Mouse (Mus musculus): Measurements from ENCODE around the gene Acadl. TPM values are rescaled to one million over a fixed set of nuclear protein-coding genes. Genes with fewer than 3 reads are reported as not detected.

Acadl gene
- polyA plus RNA-seq, 1 experiment from 2014 or later, result 61.0 TPM

DNA sequence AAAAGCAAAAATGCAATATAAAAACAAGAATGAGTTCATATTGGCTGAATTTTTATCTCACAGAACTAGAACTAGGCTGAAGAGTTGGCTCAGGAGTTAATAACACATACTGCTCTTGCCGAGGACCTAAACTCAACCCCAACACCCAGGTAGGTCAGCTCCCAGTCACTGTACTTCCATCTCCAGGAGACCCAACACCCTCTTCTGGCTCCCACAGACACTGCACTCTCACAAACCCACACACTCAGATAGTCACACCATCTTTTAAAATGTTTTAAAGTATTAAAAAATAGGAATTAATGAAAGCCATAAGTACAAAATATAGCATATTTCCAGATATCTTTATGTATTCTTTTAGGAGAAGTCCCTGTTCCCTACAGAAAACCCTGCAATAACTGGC is 49.9 kb downstream of the Acadl start:
- Histone ChIP-seq H3K9ac (no peak overlapping the region), H3K9me3 (replicated peaks) (no peaks in the 10 kb centered on the region), H3K27me3 (no peaks in the 10 kb centered on the region), H3K4me2 (replicated peaks) (no peak overlapping the region), H3K36me3 (no peaks in the 10 kb centered on the region), H3K4me1 (peaks cover 6% of the 10 kb centered on the region; the same call in 1 of the 2 replicates), H3K4me3 (no peak overlapping the region), H3K27ac (no peak overlapping the region)
- ATAC-seq (ENCODE audit: low FRiP score), result no peak
- WGBS, result 87% methylated on average over 1 of the region's 1 CpGs

DNA sequence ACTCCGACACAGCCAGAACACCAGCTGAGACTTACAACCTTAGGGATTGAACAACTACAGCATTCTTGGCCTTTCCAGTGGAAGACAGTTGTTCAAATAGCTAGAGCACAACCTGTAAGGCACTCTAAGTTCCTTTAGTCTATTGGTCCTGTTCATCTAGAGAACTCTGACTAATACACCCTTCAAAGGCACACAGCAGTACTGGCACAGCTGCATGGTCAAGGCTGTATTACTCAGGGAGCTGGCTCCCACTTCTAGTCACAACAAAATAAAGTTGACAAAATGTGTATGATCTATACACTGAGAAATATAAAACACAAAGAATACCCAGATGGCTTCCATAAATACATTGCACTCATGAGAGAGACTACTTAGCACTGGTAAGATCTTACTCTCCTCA is 56.3 kb downstream of the Acadl start:
- no peak overlapping the region for H3K27ac ChIP-seq
- H3K4me2 ChIP-seq (replicated peaks), result no peak overlapping the region
- no peak overlapping the region for H3K4me3 ChIP-seq
- H3K27me3 ChIP-seq, result no peaks in the 10 kb centered on the region
- H3K9ac ChIP-seq, result no peak overlapping the region
- H3K9me3 ChIP-seq (replicated peaks), result no peaks in the 10 kb centered on the region
- H3K4me1 ChIP-seq, result no peaks in the 10 kb centered on the region
- H3K36me3 ChIP-seq, result 0 out of 2 replicates have a peak, but pooled peaks cover 2% of the 10 kb centered on the region
- ATAC-seq (ENCODE audit: low FRiP score), result no peak
- WGBS, result 96% methylated on average over 1 of the region's 1 CpGs

DNA sequence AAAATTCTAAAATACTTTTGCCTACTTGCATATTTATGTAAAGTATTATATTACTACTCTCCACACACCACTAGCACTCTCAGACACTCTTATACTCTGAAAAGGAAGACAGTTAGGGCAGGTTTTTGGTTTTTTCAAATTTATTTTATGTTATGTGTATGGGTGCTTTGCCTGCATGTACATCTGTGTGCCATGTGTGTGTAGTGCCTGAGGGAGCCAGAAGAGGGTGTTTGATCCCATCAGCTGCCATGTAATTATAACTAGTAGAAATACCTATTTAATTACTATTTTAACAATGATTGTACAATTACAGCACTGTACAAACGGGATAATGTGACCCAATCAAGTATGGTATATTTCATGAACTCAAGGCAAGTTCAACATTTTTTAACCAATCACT is 57.7 kb downstream of the Acadl start:
- 83% methylated on average over 1 of the region's 1 CpGs for WGBS
- Histone ChIP-seq H3K9ac (no peak overlapping the region), H3K4me3 (no peak overlapping the region), H3K27ac (no peak overlapping the region), H3K4me2 (replicated peaks) (no peak overlapping the region), H3K9me3 (replicated peaks) (no peaks in the 10 kb centered on the region), H3K36me3 (peaks cover 8% of the 10 kb centered on the region; the same call in 1 of the 2 replicates), H3K4me1 (no peaks in the 10 kb centered on the region), H3K27me3 (no peaks in the 10 kb centered on the region)
- no peak for ATAC-seq (ENCODE audit: low FRiP score)

DNA sequence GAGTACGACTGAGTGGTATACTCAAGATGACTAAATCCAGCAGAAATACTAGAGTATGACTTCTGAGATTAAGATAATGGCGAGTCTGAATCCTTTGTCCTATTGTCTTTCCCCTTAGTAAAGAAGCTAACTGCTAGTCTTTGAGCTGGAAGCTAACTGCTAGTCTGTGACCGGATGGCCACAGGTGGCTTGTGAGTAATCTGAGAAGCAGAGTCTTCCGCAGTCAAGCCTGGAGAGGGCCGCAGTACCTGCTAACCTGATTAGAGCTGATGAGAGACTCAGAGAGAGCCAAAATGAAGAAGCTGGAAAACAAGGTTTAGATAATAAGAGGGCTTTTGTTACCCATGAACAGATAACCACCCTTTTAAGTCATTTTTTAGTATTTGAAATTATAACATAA is 58.4 kb downstream of the Acadl start:
- H3K27me3 ChIP-seq, result no peaks in the 10 kb centered on the region
- no peak overlapping the region for H3K4me3 ChIP-seq
- H3K9me3 ChIP-seq (replicated peaks), result no peaks in the 10 kb centered on the region
- peaks cover 15% of the 10 kb centered on the region; the same call in 1 of the 2 replicates for H3K36me3 ChIP-seq
- 66% methylated on average over 5 of the region's 5 CpGs for WGBS
- no peak overlapping the region for H3K4me2 ChIP-seq (replicated peaks)
- no peak for ATAC-seq (ENCODE audit: low FRiP score)
- no peak overlapping the region for H3K9ac ChIP-seq
- no peaks in the 10 kb centered on the region for H3K4me1 ChIP-seq
- no peak overlapping the region for H3K27ac ChIP-seq

DNA sequence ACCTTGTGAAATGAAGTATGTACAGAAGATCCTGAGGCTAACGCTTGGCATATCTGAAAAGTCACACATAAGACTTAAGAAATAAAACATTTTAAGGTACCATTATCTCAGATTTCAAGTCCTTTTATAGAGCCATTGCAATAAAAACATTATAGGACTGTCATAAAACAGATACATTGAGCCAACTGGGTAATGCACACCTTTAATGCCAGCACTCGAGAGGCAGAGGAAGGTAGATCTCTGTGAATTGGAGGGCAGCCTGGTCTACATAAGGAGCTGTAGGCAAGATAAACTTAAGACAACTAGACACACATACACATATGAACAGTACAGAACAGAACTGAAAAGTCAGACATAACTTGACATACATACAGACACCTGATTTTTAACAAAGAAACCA is 65.1 kb downstream of the Acadl start:
- H3K4me1 ChIP-seq, result no peaks in the 10 kb centered on the region

DNA sequence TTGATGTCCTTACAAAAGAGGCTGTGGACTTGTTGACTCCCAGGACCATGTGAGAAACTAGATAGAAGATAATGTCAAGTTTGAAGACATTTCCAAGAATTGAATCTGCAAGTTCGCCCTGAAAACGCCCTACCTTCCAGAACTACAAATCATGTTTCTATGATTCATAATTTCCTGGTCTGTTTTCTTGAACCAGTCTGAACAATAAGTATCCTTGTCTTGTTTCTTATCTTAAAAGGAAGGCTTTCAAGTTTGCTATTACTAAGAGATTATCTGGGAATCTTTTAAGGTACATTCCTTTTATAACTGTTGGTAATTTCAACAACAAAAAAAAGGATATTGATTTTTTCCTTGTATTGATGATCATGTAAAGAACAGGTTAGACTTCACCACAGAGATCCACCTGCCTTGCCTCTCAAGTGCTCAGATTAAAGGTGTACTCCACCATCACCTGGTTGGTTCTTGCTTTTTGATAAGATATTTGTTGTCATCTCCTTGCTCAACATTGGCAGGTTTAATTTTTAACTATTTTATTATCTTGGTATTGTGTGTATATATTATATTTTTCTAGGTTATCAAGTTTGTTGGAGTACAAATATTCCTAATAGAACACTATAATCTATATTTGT is 70.1 kb downstream of the Acadl start:
- no peaks in the 10 kb centered on the region for H3K36me3 ChIP-seq
- ATAC-seq (ENCODE audit: low FRiP score), result no peak
- 95% methylated on average over 2 of the region's 2 CpGs for WGBS

More for the DNA sequence above, 65.1 kb downstream of the Acadl start:
- Histone ChIP-seq H3K9me3 (replicated peaks) (no peaks in the 10 kb centered on the region), H3K4me2 (replicated peaks) (no peak overlapping the region), H3K27me3 (no peaks in the 10 kb centered on the region), H3K4me3 (no peak overlapping the region), H3K9ac (no peak overlapping the region), H3K36me3 (peaks cover 16% of the 10 kb centered on the region; the same call in 1 of the 2 replicates), H3K27ac (no peak overlapping the region)
- no peak for ATAC-seq (ENCODE audit: low FRiP score)
- 94% methylated on average over 2 of the region's 2 CpGs for WGBS

DNA sequence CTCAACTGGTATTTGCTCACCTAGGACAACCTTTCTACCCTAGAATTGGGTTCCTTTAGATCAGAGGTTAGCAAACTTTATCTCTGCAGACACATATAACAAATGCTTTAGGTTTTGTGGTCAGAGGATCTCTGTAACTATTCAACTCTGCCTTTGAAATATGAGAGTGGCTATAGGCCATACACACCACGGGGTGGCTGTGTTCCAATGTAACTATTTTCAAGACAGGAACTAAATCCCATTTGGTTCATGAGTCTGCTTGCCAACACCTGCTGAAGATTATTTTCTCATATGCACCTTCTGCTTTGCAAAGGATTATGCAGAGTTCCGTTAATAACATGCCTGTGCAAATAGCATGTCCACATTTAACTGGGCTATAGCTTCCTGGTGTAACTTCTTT is 80.8 kb downstream of the Acadl start:
- Histone ChIP-seq H3K4me1 (no peaks in the 10 kb centered on the region), H3K4me2 (replicated peaks) (no peak overlapping the region), H3K27ac (no peak overlapping the region), H3K9me3 (replicated peaks) (no peaks in the 10 kb centered on the region), H3K36me3 (no peaks in the 10 kb centered on the region), H3K4me3 (no peak overlapping the region), H3K27me3 (no peaks in the 10 kb centered on the region), H3K9ac (no peak overlapping the region)
- ATAC-seq (ENCODE audit: low FRiP score), result no peak
- 71% methylated on average over 2 of the region's 2 CpGs for WGBS

More for the DNA sequence above, 70.1 kb downstream of the Acadl start:
- no peak overlapping the region for H3K9ac ChIP-seq
- H3K27me3 ChIP-seq, result no peaks in the 10 kb centered on the region
- no peak overlapping the region for H3K4me2 ChIP-seq (replicated peaks)
- no peaks in the 10 kb centered on the region for H3K9me3 ChIP-seq (replicated peaks)
- no peak overlapping the region for H3K4me3 ChIP-seq
- H3K4me1 ChIP-seq, result peaks cover 4% of the 10 kb centered on the region; the same call in 1 of the 2 replicates
- no peak overlapping the region for H3K27ac ChIP-seq

DNA sequence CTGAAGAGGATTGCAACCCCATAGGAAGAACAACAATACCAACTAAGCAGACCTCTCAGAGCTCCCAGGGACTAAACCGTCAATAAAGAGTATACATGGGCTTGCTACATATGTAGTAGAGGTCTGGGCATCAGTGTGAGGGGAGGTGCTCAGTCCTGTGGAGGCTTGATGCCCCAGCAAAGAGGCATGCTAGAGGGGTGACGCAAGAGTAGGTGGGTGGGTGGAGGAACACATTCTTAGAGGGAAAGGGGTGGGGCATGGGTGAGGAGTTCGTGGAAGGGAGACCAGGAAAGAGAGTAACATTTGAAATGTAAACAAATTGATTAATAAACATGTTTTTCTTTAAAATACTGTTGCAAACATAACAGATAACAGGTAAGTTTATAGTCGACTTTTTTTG is 82.0 kb downstream of the Acadl start:
- no peak overlapping the region for H3K4me3 ChIP-seq
- no peak overlapping the region for H3K9ac ChIP-seq
- no peak overlapping the region for H3K4me2 ChIP-seq (replicated peaks)
- H3K36me3 ChIP-seq, result no peaks in the 10 kb centered on the region
- H3K9me3 ChIP-seq (replicated peaks), result no peaks in the 10 kb centered on the region
- H3K27ac ChIP-seq, result no peak overlapping the region
- no peaks in the 10 kb centered on the region for H3K4me1 ChIP-seq
- ATAC-seq (ENCODE audit: low FRiP score), result no peak
- 87% methylated on average over 4 of the region's 4 CpGs for WGBS
- no peaks in the 10 kb centered on the region for H3K27me3 ChIP-seq

Other genes starting within 250 kb of the Acadl start
- 48.4 and 51.4 TPM in 2 replicates for gene Rpe, start 162.4 kb downstream of the Acadl start, polyA plus RNA-seq (2016; fragmentation: Nextera tagmentation; extraction: Ambion mirVana)
- gene Kansl1l, start 45.7 kb downstream of the Acadl start, polyA plus RNA-seq (2016; fragmentation: Nextera tagmentation; extraction: Ambion mirVana), result 23.3 and 26.2 TPM in 2 replicates
- 10.8 and 52.8 TPM in 2 replicates for gene Myl1, start 82.1 kb upstream of the Acadl start, polyA plus RNA-seq (2016; fragmentation: Nextera tagmentation; extraction: Ambion mirVana)
- 105 and 114 TPM in 2 replicates for gene Lancl1, start 175.6 kb upstream of the Acadl start, polyA plus RNA-seq (2016; fragmentation: Nextera tagmentation; extraction: Ambion mirVana)

Data from hindbrain, embryonic 12.5 days (tissue).